Mouse (Mus musculus) MEL-GATA-1-ER (cell line): Measurements from ENCODE around the gene Ebf4.
"Not testable (repeated sequence)": the region's sequence is repeated elsewhere in the genome, so short reads cannot be mapped to it uniquely, and the experiment has no call there.

Source experiments
- DNase-seq: peaks from one replicate; pipeline ENCODE4 v3.0.0-alpha.2; 2012; ENCODE audit warnings: low read depth; ENCODE audit errors: extremely low read depth

The Ebf4 gene

DNA sequence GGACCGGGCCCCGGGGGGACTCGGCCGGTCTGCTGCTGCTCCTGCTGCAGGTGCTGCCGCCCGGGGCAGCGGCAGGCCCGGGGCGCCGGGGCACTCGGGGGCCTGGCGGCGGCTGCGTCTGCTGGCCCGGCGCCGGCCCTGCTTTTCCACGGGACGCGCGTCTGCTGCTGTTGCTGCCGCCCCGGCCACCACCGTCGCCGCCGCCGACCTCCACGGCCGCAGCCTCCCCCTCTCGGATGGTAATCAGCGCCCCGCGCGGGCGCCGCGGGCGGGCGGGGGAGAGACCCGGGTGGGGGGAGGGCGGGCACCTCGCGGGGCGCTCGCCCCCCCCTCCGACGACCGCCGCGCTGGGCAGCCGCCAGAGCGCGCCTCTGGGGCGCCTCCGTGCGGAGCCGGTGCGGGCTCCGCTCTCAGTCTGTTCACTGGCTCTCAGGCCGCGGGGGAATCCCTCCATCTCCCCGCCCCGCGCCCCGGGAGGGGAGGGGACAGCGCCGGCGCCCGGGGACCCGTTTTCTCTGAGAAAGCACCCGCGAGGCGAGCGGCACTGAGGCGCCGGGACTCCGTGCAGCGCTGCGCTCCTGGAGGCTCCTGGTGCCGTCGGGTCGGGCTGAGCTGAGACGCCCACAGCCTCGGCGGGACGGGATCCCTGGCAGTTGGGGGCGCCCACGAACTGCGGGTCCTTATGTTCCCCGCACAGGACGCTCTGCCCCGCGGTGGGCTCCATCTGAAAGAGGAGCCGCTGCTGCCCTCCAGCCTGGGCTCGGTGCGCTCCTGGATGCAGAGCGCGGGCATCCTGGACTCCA lies 563 bp downstream of the Ebf4 start:
- no peak for DNase-seq

DNA sequence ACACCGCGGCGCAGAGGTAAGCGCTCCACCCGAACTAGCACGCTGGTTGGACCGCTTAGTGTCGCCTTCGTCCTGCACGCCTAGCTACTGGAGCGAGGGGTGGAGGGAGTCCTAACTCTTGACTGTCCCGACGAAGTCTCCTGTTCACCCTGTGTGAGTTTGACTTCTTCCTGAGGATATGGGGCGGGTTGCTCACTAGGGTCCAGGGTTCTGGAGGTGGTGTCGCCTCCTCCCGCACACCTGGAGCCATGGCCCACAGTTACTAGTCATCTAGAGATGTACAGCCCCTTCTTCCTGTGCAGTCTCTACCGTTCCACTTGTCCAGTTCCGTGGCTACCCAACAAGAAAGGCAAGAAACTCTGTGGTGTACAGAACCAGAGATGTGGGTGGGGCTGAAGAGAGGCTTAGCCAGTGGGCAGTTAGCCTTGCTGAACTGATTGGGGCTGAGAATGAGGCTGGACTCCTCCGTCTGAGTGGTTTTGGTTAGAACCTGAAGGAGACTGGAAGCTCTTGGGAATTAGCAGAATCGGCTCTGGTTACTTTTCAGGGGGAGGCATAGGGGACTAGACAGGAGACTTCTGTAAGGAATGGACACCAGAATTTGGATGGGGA lies 1.3 kb downstream of the Ebf4 start:
- DNase-seq, result no peak

DNA sequence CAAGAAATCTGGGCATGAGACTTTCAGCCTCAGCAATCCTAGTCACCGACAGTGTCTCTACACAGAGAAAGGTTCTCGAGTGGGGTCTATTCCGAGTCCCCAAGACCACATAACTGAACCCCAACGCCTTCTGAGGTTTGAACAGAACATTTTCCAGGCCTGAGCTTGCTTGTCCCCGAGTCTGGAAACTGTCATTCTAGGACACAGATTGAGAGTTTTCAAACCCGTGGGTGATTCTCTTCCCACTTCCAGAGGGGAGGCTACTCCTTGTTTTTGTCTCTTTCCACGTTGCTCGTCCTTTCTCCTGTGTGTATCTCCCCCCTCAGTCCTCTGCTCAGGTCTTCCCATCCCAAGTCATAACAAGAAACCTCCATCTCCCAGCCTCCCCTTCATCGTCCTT lies 2.6 kb downstream of the Ebf4 start:
- DNase-seq, result no peak

DNA sequence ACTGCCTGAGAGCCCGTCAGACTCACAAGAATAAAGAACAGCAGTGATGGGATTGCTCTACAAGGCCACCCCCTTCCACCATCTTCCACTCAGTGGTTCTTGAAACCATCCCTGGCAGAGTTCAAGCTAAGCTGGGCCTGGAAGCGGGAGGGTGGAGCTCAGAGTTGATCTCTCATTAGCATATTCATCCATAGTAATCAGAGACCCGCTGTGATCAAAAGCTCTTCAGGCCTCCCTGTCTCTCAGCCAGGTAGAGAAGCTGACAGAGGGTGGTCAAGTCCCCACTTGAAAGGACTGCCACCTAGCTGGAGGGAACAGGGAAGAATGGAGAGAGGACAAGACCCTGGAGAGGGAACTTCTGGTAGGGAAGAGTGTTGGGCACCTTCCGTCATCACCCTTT lies 8.0 kb downstream of the Ebf4 start:
- DNase-seq, result no peak

DNA sequence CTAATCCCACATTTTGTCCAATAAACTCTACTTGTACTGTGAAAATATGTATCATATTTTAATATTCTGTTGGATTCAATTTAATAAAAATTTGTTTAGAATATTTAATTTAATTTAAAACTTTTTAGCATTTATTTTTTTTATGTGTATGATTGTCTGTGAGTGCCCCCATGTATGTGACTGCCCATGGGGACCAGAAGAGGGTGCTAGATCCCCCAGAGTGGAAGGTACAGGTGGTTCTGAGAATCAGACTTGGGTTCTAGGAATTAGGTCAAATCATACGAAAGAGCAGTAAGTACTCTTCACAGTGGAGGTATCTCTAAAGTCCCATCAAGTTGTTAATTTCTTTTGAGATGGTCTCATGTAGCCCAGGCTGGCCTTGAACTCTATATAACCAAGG lies 32.1 kb downstream of the Ebf4 start:
- no peak for DNase-seq

DNA sequence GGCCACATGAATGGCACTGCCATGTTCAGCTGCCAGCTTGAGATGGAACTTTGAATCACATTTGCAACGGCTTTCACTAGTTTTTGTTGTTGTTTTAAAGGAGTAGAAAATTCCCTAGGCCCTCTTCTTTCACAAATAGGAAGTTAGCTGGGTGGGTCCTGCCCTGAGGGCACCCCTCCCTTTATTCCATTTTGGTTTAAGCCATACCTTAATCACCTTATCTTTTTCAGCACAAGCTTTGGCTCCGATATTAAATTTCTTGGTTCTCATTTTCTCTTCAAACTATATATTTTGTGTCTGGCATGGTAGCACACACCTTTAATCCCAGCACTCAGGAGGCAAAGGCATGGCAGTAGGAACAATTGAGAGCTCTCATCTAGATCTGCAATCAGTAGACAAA lies 34.5 kb downstream of the Ebf4 start:
- DNase-seq, result no peak

DNA sequence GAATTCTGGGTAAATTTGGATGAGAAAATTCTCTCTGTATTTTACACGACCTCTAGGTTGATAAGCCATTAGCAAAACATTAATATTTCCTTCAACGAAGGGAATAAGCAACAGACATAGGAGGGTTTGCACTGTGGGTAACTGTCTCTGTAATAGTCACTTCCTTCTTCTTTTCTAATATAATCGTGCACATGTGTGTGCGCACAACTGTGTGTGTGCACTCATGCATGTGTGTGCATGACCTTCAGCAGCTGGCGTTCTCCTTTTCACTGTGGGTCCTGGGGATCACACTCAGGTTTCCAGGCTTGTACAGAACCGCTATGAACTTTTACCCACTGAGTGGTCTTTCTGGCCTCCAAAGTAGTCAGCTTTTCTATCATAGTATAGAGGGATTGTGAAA lies 40.1 kb downstream of the Ebf4 start:
- DNase-seq, result no peak

DNA sequence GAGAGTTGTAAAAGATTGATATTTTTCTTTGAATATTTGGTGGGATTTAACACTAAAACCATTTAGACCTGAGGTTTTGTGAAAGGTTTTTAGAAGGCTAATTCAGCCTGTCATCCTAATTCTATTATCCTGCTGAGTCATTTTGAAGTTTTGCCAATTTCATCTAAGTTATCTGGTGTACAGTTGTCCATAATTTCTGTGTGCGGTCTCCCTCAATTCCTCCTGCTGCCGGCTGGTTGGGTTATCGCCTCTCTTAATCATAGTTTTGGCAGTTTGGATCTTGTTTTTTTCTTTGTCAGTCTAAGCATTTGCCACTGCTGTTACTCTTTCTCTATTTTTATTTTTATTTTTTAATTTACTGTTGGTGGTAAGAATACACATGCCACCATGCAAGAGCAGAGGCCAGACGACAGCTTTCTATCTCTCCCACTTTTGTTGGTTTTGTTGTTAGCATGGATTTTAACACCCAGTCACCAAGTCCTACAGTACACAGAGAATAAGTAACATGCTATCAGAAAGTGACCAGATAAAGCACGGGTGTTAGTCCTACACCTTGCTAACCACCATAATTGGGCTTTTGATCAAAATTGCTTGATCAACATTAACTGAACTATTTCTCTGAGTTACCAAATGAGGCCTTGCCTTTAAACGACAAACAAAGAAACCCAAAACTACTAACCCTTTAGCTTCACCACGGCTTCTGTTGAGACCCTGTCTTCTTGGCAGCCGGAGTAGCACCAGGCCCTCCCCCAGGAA lies 45.7 kb downstream of the Ebf4 start:
- peak; percentile 52 for DNase-seq

DNA sequence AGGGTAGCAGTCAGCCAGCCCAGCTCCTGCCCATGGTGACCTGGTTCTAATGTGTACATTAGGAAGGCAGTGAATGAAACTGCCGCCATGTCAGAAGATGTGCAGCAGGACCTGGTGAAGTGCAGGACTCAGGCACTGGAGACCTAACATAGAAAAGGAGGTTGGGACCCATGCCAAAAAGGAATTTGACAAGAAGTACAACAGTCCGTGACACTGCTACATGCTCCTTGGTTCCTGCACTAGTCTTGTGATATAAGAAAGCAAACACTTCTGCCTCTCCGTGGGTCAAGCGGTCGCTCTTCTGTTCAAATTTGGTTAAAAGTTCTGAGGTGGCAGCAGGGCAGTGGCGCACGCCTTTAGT lies 46.2 kb downstream of the Ebf4 start:
- DNase-seq, result no peak

DNA sequence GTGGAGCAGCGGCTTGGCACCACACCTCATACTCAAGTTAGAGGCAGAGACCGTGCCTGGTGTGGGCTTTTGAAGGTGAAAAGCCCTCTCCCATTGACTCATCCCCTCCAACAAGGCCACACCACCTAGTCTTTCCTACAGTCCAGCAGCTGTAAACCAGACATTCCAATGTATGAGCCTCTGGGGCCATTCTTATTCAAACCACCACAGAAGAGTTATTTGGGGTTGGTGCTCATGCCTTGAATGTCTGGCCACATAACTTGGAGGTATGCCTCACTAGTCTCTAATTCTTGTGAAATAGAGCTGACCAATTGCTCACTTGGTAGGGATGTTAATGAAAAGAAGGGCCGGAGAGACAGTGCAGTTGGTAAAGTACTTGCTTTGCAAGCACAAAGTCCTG lies 55.4 kb downstream of the Ebf4 start:
- DNase-seq, result no peak

DNA sequence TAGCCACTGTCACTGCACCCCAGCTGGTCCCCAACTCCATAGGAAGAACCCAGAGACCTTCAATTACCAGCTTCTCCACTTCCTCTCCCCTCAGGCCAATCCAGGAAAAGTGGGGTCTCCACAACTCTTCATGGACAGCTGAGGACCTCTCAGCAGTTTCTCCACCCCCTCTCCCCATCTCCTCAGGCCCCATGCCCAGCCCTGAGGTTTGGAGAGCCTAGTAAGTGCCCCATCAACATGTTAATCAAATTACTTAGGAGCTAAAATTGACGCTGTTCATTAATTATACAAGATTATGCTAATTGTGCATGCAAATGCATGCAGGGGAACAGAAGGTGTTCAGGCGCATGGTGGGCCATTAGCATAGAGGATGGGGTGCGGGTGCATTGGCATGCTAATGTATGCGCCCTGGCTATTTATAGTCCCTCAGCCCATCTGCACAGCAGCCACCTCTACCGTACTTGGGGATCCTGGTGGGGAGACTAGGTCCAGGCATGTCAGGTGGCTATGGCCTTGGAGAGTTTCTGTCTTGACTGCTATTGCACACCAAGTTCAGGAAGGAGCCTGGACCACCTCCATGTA lies 56.9 kb downstream of the Ebf4 start:
- DNase-seq, result no peak

DNA sequence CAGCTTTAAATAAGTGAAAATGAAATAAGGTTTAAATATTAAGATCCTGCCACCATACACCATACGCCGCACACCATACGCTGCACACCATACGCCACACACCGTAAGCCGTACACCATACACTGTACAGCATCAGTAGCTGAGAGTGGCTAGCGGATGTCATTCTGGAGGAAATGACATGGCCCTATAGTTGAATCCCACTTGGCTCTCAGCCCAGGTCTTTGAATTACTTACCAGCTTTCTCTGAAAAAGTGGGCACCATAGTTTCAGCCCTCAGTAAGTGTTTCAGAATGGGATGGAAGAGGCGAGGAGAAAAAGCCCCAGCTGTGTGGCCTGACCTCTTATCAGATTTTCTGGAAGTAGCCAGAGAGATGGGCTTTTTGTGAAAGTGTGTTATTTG lies 58.4 kb downstream of the Ebf4 start:
- DNase-seq, result no peak

DNA sequence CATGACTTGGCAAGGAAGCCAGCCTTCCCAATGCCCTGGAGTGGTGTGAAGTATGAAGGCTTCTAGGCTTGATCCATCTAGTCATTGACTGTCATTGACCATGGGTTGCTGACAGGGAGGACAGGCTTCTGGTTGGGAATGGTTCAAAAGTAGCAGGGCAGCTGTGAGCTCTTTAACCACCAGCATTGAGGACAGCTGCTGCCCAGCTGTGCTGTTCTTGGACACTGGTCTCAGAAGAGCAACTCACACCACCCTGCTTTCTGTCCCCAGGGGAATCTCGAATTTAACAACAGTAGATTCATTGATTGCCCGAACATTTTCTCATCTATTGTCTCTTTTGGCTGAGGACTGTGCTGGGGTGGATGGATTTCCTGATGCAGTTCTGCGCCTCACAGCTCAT lies 58.9 kb downstream of the Ebf4 start:
- no peak for DNase-seq

DNA sequence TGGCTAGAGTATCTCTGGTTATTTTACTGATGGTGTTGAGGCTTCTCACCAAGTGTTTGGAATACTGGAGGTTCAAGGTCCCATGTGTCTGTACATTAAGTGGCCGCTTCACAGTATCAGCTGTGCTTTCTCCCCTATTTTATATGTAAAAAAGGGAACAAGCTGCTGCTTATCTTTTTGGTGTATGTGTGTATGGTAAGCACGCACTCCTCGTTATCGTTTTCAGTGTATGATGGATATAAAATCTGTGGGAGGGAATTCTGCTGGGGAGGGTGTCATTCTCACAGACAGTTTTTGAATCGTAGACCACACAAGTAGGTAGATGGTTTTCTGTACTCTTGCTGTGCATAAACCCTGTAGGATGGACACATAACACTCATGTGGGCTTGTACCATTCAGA lies 62.6 kb downstream of the Ebf4 start:
- no peak for DNase-seq

DNA sequence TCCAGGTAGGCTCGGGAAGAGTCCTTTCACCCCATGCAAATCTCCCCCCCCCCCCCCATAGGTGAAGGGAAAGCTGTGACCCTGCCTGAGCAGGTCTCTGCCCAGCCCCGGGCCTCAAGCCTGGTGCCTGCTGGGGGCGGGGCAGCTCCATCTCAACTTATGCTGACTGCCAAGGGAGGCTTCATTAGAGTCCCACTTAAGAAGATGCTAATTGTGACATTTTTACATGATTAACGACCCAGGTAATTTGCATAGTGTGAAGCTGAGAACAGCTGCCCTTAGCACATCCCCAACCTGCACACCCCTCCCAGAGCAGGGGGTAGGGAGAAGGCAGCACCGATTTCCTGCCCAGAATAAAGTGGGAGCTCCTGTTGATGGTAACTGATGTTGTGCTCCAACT lies 63.9 kb downstream of the Ebf4 start:
- DNase-seq, result no peak

DNA sequence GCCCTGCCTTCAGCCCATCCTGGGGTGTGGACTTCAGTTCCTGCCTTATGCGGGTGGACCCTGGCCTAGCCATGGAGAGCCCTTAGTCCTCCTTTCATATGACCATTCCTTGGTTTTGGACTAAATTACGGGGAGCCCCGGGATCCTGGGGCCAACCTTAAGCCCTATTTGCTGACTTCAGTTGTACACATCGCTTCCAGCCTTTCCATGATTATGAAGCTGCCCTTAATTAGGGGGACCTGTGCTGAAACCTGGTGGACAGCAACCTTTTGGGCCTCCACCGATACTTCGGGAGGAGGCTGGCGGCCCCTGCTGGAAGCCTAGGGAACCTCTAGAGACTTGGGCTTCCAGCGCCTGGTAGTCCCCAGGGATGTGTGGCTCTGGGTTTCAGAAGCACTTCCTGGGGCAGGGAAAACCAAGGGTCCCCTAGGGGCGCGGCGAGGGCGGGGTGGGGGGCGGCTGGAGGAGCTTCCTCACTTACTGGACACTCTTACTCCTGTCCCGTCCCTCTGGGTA lies 67.6 kb downstream of the Ebf4 start:
- DNase-seq, result no peak

DNA sequence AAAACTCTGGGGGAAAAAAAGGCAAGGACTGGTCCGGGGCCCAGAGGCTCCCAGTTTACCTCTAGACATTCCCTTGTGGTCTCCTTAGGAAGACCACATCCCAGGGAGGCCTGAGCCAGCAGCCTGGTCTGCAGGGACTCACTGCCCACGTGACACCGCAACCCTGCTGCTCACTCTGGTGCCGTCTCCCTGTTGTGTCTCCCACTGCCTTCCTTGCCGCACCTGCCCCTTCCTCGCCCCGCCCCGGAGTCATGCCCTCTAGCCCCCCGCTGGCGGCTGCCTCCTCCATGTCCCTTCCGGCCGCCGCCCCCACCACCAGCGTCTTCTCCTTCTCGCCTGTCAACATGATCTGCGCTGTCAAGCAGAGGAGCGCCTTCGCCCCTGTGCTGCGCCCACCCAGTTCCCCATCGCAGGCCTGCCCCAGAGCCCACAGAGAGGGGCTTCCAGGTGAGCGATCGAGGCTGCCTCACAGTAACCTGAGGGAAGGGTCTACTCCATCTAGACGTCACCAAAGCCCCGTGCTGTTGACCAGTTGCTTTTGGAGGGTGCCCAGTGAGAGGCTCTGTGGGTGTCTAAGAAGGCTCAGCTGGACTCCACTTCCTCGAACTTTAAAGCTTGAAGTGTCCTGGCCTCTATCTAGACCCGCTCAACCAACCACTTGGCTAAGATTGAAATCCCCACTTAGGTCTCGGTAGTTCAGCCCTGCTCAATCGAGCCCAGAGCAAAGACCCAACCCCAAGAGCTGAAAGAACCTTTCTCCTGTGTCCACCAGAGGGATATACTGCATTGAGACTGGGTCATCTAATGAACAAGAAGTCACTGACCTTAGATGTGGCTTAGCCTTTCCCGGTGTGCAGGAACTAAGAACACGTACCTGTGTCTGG lies 70.5 kb downstream of the Ebf4 start:
- no peak for DNase-seq

DNA sequence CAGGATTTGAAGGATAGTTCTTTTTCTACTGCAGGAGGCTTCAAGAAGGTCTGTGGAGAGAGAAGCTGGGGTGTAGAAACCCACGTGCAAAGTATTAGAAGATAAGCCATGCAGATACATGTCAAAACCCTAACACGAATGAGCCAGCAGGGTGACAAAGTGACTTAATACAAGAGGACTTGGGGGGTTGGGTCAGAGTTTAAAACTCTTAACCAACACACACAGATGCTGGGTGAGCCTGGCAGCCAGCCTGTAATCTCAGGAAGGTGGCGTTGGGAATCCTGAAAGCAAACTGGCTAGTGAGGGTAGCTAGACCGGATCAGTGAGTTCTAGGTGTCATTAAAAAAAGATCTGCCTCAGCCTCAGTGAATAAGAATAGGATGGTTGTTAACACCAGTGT lies 72.4 kb downstream of the Ebf4 start:
- no peak for DNase-seq

DNA sequence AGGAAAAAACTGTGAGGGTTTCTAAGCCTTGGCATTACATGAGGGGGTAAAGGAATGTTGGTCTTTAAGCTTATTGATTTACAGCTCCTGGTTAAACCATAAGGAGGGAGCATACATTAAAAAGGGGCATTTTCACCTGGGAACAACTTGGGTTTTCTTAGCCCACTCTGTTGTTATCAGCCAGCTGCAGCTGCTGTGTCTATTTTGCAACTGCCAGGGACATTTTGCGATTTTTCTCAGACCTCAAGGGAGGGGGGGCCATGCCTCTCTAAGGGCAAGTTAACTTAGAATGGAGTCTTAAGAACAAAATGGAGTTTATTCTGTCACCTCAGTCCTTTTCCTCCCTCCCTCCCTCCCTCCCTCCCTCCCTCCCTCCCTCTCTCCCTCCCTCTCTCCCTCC lies 78.1 kb downstream of the Ebf4 start:
- not testable (repeated sequence) for DNase-seq

DNA sequence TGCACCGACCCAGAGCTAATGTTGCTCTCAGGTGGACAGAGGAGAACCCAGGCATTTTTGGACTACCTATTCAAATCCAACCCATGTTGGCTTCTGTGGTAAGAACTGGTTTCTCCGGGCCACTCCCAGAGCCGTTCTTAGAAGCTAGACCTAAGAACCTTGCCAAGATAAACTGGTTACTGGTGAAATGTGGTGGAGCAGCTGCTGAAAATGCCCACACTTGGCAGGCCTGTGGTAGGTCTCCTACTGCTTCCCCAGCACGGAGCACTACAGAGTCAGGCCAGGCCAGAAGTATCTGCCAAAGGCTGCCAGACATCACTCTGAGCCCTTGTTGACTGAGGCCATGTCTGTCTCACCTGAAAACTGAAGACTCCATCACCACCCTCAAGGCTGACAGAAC lies 80.0 kb downstream of the Ebf4 start:
- no peak for DNase-seq

DNA sequence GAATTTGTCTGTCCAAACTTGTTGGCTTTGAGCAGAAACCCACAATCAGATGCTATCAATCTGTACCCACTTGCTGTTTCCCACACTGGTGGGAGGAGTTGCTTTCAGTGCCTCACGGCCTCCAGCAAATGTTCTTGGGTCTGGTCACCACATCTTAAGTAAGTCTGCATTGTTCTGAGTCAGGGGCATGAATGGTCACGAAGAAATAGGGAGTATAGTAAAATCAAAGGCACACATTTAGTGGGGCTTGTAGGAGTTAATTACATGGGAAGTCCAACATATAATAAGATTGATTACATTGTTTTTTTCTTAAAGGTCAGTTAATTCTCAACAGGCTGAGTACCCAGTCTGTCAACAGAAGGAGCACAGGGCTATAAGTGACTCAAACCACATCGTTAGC lies 88.2 kb downstream of the Ebf4 start:
- no peak for DNase-seq
